Mouse (Mus musculus) spleen, postnatal 4 days (tissue): ENCODE measurements around the gene Cd164l2.

Experiments used
- DNase-seq, 2 experiments: peaks; one replicate each; pipeline ENCODE4 v3.0.0; 2022; ENCODE audit warnings: low spot score in 2 of 2

The Cd164l2 gene

GRCm38 (mm10) chr4:133194482-133194881 lies 17.4 kb upstream of the Cd164l2 start:
- no peak for DNase-seq

- no peak for DNase-seq
Measured at GRCm38 (mm10) chr4:133195014-133195413, 16.9 kb upstream of the Cd164l2 start.

GRCm38 (mm10) chr4:133196136-133196535 lies 15.8 kb upstream of the Cd164l2 start:
- no peak for DNase-seq

GRCm38 (mm10) chr4:133196852-133197251 lies 15.1 kb upstream of the Cd164l2 start:
- peak in 1 of 2 experiments; percentile 50 for DNase-seq

GRCm38 (mm10) chr4:133197355-133197754 lies 14.6 kb upstream of the Cd164l2 start:
- DNase-seq: no peak

- DNase-seq: no peak
Measured at GRCm38 (mm10) chr4:133197801-133198286, 14.1 kb upstream of the Cd164l2 start.

GRCm38 (mm10) chr4:133198337-133199180 lies 13.4 kb upstream of the Cd164l2 start:
- no peak for DNase-seq

GRCm38 (mm10) chr4:133199743-133200142 lies 12.2 kb upstream of the Cd164l2 start:
- no peak for DNase-seq

- no peak for DNase-seq
Measured at GRCm38 (mm10) chr4:133200343-133200742, 11.6 kb upstream of the Cd164l2 start.

- peak; percentile 68 to 82 for DNase-seq
Measured at GRCm38 (mm10) chr4:133201006-133201771, 10.7 kb upstream of the Cd164l2 start.

- DNase-seq: no peak
Measured at GRCm38 (mm10) chr4:133202254-133202653, 9.7 kb upstream of the Cd164l2 start.

- DNase-seq: no peak
Measured at GRCm38 (mm10) chr4:133203591-133203990, 8.3 kb upstream of the Cd164l2 start.

GRCm38 (mm10) chr4:133204379-133204778 lies 7.6 kb upstream of the Cd164l2 start:
- DNase-seq: no peak

GRCm38 (mm10) chr4:133209366-133209765 lies 2.6 kb upstream of the Cd164l2 start:
- DNase-seq: no peak

- no peak for DNase-seq
Measured at GRCm38 (mm10) chr4:133210023-133210787, 1.7 kb upstream of the Cd164l2 start.

- no peak for DNase-seq
Measured at GRCm38 (mm10) chr4:133210788-133211390, 1.0 kb upstream of the Cd164l2 start.

- peak; percentile 73 to 87 for DNase-seq
Measured at GRCm38 (mm10) chr4:133212562-133213267, 784 bp downstream of the Cd164l2 start.

- DNase-seq: no peak
Measured at GRCm38 (mm10) chr4:133213268-133213590, 1.3 kb downstream of the Cd164l2 start.

- DNase-seq: no peak
Measured at GRCm38 (mm10) chr4:133213661-133214060, 1.7 kb downstream of the Cd164l2 start.

- DNase-seq: peak; percentile 67 to 89
Measured at GRCm38 (mm10) chr4:133217641-133218040, 5.7 kb downstream of the Cd164l2 start.

GRCm38 (mm10) chr4:133218745-133219144 lies 6.8 kb downstream of the Cd164l2 start:
- DNase-seq: no peak
